Mouse (Mus musculus) small intestine, adult 10 weeks (tissue): ENCODE data around the gene Hypk. TPM values are rescaled to one million over a fixed set of nuclear protein-coding genes. Genes with fewer than 3 reads are reported as not detected.

Experiments used
- polyA plus RNA-seq: library from polyadenylated mRNA; stranded (reverse); fragments of 350-450 nt; fragmentation: Illumina TruSeq; extraction: RNeasy Lipid Tissue Mini Kit (QIAGEN cat#74804); gene quantifications from one replicate; pipeline ENCODE4 v1.2.3, GENCODE M21; 2014; ENCODE audit warnings: low replicate concordance

Hypk gene
- 28.7 TPM for polyA plus RNA-seq

DNA sequence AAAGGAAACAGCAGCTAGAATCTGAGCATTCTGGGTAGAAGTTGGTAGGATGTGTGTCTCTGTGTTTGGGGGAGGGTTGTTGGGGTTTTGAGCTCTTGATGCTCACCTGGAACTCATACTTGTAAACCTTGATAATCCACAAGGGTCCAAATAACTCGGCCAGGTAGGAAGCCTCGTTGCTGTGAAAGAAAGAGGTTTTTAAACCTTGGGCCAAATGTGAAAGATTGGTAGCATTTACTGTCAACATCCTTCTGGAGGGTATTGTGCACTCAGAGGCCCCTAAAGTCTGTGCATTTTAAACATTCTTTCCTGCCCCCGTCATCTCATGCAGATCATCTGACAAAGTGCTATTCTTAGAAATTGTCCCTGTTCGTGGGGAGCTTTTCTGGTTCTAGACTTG is at the start of gene Hypk:
Gene Hypk (plus strand): TSS at position 301 of the 400 bp plus-strand sequence.

DNA sequence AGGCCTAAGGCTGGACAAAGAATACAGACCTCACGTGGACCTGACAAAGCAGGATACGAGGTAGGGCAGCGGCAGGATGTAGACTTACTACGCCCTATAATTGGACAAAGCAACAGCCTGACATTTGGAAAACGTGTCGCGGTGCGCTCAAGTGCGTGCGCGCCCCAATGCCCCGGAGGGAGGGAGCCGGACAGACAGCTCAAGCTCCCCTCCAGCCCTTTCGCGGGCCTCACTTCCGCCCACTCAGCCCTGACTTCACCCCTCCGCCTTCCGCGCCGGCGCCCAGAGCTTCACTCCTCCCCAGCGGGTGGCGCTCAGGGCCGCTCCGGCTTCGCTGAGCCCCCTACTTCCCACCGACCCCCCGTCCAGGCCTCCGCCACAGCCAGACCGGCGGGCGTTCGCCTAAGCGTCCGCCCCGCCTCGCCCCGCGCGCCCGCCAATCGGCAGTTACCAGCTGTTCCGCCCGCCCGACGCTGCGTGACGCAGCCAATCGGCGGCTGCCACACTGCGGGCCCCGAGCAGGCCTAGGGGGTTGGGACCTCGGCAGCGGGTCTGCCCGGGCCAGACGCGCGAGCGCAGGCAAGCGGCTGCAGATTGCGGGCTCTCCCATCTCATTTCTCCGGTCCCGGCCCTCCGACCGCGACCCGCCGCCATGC is 39.6 kb upstream of the Hypk start, which contains the start of the genes Pdia3 and Catsper2:
Gene Pdia3 (plus strand): TSS at position 389 of the 656 bp plus-strand sequence.
Gene Catsper2 (minus strand): TSS at position 406 of the 656 bp plus-strand sequence.

DNA sequence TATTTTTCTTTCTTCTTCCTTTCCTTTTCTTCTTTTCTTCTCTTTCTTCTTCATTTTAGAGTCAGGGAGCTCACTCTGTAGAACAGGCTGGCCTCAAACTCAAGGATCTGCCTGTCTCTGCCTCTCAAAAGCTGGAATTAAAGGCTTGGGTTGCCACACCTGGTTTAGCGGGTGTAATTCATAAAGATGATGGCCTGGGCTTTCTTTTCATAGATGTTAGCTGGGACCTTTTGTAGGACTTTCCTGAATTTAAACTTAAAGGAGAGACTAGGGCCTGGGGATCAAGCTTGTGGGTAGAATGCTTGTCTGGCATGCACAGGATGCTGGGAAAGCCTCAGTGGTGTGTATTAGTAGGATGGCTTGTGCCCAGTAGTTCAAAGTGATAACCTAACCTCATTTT is 8.9 kb upstream of the Hypk start, which contains the start of gene Ell3:
Gene Ell3 (minus strand): TSS at position 101 of the 400 bp plus-strand sequence.

DNA sequence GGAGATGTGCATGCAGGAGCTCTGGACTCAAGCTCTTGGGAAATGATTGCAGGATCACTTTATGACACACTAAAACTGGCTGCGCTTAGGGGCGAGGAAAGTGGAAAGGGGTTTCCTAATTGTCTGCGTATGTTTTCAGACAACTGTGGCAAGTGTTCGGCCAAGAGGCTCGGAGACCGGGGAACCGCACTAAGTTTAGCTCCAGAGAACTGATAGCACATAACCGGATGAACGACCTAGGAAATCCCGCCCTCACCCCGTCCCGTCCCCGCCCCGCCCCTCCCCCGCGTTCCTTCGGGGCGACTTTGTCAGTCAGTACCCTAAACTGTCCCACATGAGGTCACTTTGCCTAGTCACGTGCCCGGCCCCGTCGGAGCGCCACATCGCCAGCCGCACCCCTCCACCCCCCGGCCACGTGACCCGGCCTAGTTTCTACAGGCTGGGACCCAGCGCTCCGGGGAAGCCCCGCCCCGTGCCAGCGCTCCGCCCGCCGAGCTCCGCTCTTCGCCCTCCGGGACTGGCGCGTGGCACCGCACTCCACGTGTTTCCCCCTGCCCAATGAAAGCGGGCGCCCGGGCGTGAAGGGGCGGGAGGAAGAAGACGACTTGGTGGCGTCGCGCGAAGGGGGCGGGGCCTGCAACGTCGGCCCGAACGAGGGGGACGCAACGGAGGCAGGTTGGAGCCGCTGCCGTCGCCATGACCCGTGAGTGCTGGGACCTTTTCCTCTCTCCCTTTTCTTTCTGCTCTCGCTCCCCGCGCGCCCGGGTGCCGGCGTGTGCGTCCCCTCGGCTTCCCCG is 4.2 kb upstream of the Hypk start, which contains the start of gene Serf2:
Gene Serf2 (plus strand): TSS at position 457 of the 797 bp plus-strand sequence.

DNA sequence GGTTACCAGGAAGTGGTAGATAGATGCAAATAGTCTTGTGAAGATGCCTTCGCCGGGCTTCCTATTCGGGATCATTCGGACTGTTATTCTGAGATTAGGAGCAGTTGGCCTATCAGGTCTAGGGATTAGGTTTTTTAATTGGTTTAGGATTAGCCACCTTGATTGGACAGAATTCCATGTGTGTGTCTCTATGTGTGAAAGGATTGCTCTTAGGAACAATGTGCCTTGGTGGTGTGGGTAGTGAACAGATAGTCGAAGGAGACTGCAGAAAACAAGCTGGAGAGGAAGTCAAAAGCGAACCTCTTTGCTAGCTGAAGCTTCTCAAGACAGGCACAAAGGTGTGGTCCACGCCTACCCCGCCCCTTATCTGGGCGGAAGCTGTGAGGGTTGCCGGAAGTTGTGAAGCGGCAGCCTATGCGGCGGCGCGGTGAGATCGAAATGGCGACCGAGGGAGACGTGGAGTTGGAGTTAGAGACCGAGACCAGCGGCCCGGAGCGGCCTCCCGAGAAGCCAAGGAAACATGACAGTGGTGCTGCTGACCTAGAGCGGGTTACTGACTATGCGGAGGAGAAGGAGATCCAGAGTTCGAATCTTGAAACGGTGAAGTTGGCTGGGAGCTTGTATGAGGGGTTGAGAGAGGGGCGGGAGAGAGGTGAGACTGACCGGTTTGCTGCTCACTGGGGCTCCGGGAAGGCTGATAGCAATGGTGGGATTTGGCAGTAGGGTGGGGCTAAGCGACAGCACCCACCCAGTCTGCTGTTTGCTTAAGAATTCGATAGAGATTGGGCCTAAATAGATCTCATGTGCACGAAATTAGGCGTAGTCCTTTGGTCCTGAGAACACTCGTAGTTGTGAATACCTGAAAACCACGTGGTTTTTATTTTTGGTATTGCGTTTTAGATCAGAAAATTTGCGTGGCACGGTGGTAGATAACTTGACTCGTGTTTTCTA is 3.9 kb downstream of the Hypk start, which contains the start of gene Serinc4:
Gene Serinc4 (minus strand): TSS at position 90 of the 951 bp plus-strand sequence.

DNA sequence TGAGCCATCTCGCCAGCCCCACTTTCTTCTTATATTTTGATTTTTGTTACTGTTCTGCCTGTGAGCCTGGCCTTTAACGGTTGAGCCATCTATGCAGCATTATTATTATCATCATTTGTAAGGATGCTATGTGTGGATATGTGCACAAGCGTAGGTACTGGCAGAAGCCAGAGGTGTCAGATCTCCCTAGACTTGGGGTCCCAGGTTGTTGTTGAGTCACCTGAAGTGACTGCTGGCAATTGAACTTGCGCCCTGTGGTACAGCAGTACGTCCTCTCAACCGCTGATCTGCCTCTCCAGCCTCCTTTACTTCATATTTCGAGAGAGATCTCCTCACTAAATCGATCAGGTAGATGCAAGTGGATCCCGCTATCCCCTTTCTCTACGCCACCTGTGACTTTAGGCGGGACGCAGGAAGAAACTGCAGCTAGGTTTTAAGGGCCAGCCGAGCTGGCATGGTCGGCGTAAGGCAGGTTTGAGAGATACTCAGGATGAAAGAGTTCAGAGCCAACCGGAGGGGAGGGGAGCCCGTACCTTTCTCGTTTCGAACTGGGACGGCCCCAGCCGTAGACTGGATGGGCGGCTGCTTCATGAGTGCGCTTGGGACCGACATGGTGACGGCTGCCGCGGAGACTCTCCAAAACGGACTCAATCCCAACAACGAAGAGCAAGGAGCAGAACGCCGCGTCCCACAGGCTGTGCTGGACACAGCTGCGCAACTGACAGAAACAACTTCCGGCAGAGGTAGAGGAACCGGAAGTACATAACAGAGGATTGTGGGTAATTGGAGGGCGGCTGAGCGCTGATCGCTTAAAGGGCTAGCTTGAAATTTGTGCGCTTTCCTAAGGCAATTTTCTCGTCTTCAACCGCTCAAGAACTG is 20.4 kb downstream of the Hypk start, which contains the start of gene Mfap1b:
Gene Mfap1b (minus strand): TSS at position 767 of the 879 bp plus-strand sequence.

DNA sequence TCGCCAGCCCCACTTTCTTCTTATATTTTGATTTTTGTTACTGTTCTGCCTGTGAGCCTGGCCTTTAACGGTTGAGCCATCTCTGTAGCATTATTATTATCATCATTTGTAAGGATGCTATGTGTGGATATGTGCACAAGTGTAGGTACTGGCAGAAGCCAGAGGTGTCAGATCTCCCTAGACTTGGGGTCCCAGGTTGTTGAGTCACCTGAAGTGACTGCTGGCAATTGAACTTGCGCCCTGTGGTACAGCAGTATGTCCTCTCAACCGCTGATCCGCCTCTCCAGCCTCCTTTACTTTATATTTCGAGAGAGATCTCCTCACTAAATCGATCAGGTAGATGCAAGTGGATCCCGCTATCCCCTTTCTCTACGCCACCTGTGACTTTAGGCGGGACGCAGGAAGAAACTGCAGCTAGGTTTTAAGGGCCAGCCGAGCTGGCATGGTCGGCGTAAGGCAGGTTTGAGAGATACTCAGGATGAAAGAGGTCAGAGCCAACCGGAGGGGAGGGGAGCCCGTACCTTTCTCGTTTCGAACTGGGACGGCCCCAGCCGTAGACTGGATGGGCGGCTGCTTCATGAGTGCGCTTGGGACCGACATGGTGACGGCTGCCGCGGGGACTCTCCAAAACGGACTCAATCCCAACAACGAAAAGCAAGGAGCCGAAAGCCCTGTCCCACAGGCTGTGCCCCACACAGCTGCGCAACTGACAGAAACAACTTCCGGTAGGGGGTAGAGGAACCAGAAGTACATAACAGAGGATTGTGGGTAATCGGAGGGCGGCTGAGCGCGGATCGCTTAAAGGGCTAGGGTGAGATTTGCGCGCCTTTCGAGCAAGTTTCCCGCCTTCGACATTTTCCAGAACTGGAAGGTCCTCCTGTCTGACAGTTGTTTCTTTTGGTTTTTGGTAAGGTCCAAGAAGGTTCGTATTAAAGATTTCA is 53.1 kb downstream of the Hypk start, which contains the start of the genes Mfap1a and Wdr76:
Gene Mfap1a (minus strand): TSS at position 724 of the 941 bp plus-strand sequence.
Gene Wdr76 (plus strand): TSS at position 782 of the 941 bp plus-strand sequence.

Other genes with a start within 250 kb of the Hypk start
- 4.9 TPM for gene Trp53bp1, start 181.9 kb upstream of the Hypk start, polyA plus RNA-seq
- gene Map1a, start 163.7 kb upstream of the Hypk start, polyA plus RNA-seq = 0.41 TPM
- gene Ppip5k1, start 97.9 kb upstream of the Hypk start, polyA plus RNA-seq = 21.1 TPM
- gene Ckmt1, start 95.6 kb upstream of the Hypk start, polyA plus RNA-seq = 165 TPM
- gene Strc, start 66.1 kb upstream of the Hypk start, polyA plus RNA-seq = not detected
- gene Pdia3, start 39.5 kb upstream of the Hypk start, polyA plus RNA-seq = 1,161 TPM
- gene Catsper2, start 39.5 kb upstream of the Hypk start, polyA plus RNA-seq = 1.7 TPM
- 4.3 TPM for gene Ell3, start 9.0 kb upstream of the Hypk start, polyA plus RNA-seq
- 88.0 TPM for gene Serf2, start 4.1 kb upstream of the Hypk start, polyA plus RNA-seq
- not detected for gene Serinc4, start 3.5 kb downstream of the Hypk start, polyA plus RNA-seq
- 32.3 TPM for gene Mfap1b, start 20.8 kb downstream of the Hypk start, polyA plus RNA-seq
- gene Mfap1a, start 53.4 kb downstream of the Hypk start, polyA plus RNA-seq = 47.1 TPM
- gene Wdr76, start 53.4 kb downstream of the Hypk start, polyA plus RNA-seq = 13.4 TPM